Mouse (Mus musculus) left cerebral cortex, adult 18-20 months (tissue): ENCODE results near the gene Rab8a. TPM values are rescaled to one million over a fixed set of nuclear protein-coding genes. Genes with fewer than 3 reads are reported as not detected.
"Not testable (repeated sequence)": the region's sequence is repeated elsewhere in the genome, so short reads cannot be mapped to it uniquely, and the experiment has no call there.

Source experiments
- DNase-seq, 2 experiments: peaks; one replicate each; pipeline ENCODE4 v3.0.0; 2021 to 2022; ENCODE audit warnings: low spot score in 2 of 2, mixed read lengths in 1 of 2
- long read RNA-seq, 2 experiments: library from polyadenylated mRNA; stranded (forward); transcript quantifications; one replicate each; pipeline ENCODE4 v2.0.0; 2021
- total RNA-seq, 2 experiments: library from RNA; stranded (reverse); gene quantifications; 2 replicates each; pipeline ENCODE4 v1.2.3; 2021

Rab8a gene
- total RNA-seq = 10 to 100 TPM; 27.8 to 39.9 TPM
- long read RNA-seq, experiment 1, full-length matches to known transcripts = 92 of 104 reads
- long read RNA-seq, experiment 1, partial matches to known transcripts = 8 of 104 reads
- long read RNA-seq, experiment 1, other reads (novel, unspliced or antisense) = 4 of 104 reads
- long read RNA-seq, experiment 2, full-length matches to known transcripts = 55 of 60 reads
- long read RNA-seq, experiment 2, partial matches to known transcripts = 1 of 60 reads
- long read RNA-seq, experiment 2, other reads (novel, unspliced or antisense) = 4 of 60 reads

DNA sequence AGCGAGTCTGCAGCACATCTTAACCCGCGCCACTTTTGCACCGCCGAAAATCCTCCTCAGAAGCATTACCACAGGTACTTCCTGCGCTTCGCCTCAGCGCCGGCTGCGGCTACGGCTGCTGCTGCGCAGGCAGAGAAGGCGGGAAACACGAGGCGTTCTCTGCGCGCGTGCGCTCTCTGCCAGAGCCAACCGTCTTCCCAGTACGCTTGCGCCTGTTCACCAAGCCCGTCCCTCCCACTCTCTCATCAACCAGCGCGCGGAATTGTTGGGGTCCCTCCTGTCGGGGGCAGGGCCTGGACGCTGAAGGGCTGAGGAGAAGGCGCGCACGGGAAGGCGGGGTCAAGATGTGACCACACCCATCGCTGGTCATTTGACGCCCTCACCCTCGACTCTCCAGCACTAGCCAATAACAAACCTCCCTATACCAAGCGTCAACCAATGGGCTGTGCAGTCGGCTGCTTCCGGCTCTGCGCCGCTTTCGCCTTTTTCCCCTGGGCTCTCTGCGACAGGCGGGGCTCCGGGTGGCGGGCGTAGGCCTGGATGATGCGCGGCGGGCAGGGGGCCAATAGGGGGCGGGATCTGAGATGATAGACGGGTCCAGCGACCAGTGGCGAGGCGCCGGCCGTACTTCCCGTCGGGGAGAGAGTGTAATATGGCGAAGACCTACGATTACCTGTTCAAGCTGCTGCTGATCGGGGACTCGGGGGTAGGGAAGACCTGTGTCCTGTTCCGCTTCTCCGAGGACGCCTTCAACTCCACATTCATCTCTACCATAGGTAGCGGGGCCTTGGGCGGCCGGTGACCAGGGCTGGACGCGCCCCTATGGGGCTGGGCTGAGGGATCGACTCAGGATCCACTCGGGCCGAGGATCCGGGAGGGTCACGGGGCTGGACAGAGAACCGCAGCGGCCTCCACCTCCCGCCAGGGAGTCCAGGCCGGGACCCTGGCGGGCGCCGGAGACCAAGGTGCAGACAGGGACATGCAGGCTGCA, at the start of gene Rab8a:
TSS of gene Rab8a (plus strand) at position 494 of the 991 bp plus-strand sequence.
- peak; percentile 98 to 99 for DNase-seq

DNA sequence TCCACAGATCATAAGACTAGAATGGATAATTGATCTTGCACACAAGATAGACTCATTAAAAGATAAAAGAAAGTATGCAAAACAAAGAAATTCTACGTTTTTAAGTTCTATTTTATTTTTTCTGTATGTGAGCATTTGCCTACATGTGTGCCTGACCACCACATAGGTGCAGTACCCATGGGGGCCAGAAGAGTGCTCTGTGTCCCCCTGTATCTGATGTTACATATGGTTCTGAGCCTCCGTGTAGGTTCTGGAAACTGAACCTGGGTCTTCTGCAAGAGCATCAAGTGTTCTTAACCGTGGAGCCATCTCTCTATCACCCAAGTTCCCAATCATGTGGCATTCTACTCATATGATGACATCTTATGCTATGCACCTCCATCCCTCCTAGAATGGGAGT, 48.5 kb upstream of the Rab8a start:
- DNase-seq = no peak

DNA sequence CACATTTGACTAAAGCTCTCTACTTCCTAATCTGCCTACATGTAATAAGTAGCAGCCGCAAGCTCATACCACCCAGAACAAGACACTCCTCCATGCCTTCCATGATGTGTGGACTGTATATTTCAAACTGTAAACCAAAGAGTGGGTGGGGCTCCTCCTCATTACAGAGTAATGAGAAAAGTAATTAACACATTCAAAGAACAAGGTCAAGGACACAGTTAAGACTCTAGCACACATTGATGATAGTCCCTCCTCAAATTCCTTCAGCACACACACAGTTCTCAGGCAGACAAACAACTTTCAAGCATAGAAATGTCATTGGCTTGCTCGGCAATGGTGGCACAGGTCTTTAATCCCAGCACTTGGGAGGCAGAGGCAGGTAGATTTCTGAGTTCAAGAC, 45.8 kb upstream of the Rab8a start:
- no peak for DNase-seq

DNA sequence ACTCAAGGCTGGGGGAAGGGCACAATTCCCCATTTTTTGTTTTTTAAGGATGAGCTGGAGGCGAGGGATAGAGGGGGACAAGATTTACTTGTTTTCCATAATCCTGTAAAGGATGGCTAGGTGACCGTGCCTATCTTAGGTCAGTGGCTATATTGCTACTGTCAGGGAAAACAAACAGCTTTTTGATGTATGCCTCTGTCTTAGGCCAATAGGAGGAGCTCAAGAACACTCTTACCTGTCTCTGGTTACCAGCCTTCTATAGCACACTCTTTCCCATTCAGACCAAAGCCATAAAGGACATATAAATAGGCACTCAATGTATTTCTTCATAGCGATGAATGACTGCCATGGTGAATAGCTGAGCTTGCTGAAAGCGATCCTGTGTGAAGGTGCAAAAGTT, 42.4 kb upstream of the Rab8a start:
- DNase-seq = no peak

DNA sequence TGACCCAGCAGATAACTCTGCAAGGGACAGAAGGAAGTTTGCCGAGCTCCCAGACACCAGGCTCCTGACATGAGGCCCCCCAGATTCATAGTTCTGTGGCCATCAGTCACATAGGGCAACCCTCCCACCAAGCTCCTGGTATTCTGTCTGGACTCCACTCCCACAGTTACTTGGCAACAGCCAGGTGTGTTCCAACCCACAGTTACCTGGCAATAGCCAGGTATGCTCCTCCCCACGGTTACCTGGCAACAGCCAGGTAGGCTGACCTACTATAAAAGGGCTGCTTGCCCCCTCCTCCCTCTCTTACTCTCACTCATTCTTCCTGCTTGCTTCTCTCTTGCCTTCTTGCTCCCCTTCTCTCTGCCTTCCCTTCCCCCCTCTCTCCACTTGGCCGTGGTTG, 39.5 kb upstream of the Rab8a start:
- not testable (repeated sequence) for DNase-seq

DNA sequence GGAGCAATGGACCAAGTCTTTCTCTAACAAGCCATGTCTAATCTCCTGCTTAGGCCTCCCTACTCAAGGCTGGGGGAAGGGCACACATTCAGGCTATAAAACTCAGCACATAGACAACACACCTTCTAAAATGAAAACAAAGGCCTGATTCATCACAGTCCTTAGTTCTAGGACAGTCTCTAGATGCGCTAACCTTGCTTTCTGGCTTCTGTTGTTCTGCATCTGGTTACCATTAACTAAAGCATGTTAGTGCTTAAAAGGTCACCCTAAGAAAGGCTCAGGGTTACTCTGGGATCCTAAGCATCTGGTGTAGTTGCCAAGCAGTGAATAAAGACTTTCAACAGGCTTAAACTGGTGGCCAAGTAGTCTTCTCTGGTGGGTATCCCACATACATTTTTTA, 39.0 kb upstream of the Rab8a start:
- no peak for DNase-seq

DNA sequence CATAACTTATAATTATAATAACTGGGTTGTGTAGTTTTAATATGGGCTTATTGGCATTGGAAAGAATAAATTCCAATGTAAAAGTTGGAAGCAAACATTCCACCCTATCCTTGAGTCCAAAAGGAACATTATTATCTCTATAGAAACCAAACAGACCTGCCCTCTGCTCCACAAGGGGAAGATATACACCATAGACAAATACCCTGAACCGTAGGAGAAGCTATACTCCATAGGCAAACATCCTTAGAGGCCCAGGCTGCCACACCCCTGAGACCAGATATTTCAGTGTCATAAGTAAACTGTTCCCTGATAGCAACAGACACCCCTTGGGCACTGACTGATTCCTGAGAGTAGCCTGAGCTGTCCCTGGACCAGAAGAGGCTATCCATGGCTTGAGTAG, 33.2 kb upstream of the Rab8a start:
- DNase-seq = no peak

DNA sequence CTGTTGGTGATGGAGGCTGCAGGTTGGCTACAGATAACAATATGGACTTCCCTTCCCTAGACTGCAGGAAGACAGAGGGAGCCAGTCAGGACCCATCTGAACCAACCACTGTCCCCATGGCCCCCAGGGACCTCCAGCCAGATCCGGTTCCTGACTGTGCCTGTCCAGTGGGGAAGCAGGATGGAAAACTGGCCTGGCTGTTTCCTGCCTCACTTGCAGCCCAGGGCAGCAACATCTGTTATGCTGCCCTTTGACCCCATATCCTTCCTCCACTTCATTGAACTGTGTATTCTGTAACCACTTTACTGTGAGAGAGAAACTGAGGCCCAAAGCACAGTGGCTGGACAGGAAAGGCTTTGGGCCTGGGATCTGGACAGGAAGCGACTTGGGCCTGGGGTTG, 29.7 kb upstream of the Rab8a start:
- DNase-seq = no peak

DNA sequence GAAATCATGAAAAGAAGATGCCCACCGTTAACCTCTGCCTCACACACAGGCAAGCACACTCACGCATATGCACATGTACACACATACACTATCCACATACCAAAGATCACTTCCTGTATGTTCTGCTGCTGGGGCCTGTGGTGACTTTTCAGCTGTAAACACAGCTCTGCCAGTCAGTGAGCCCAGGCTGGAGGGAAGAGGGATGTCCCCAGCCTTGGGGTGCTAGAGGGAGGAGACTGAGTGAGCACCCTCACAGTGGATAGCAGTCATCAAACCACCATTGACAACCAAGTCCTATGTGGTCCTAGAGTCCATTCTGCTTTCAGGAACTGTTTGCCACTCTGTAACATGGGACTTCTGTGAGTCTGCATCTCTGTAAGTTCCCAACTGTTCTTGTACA, 29.1 kb upstream of the Rab8a start:
- DNase-seq = no peak

DNA sequence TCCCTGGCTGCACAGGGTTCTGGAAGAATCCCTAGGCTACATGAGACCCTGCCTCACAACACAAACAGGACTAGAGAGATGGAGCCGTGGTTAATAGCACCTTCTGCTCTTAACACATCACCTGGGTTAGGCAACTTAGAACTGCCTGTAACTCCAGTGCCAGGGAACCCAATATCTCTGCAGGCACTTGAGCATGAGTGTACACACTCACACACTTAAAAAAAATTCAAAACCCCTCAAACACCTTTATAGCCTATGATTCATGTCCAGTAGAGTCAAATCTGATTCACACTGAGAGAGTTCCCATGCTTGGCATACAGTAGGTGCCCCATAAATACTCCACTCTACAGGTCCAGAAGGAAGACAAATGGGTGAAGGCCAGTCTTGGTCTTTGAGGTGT, 28.6 kb upstream of the Rab8a start:
- DNase-seq = no peak

DNA sequence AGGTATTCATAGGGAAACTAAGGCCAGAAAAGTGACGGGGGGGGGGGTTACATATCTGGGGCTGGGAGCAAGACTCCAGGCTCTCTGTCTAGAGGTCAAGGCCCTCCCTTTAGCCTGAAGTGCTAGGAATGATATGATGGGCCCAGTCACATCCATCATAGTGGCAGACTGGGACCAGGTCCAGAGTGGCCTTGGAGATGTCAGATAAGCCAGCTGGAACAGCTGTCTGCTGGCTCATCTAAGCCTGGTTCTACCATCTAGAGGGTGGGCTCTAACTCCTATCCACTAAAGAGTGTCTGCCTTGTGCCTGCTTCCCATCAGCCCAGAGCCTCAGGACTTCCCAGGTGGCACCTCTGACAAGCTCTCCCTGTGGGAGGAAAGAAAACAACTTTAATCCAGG, 28.1 kb upstream of the Rab8a start:
- no peak for DNase-seq

DNA sequence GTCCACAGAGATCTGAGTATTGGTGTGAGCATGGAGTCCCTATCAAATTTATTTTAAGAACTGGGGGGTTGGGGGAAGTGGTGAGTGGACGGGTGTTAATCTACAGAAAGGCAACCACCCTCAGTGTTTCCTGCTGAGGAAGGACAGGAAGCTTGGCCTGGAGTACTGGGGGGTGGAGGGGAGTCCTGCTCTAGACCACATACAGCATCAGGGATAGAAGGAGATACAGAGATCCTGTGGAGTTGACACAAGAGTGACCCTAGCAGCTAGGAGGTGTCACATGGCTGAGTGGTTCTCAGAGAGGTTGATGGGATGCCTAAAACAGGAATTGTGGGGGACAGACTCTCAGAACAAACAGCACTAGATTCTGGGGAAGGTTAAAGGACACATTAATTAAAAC, 27.5 kb upstream of the Rab8a start:
- no peak for DNase-seq

DNA sequence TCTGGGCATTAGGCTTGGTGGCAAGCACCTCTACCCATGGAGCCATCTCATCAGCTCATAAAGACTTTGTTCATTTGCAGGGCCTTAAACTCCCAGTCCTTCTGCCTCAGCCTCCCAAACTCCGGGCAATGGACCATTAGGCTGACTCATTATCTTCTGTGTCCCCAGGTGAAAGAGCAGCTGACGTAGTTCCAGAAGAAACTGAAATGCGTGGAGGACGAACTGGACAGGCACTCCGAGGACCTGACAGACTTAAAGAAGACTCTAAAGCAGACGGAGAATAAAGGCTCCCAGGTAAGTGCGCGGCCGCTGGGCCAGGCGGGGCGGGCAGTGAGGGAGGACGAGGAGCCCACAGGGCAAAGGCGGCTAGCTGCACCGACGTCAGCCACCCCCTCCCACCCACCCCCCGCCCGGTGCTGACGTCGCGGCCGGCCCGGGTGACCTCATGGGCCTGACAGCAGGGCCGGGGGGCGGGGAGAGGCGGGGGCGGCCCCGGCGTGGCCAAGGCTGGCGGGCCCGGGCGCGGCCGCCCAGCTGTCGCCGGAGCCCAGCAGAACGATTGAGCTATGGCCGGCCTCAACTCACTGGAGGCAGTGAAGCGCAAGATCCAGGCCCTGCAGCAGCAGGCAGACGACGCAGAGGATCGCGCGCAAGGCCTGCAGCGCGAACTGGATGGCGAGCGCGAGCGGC, 26.1 kb upstream of the Rab8a start, which contains the start of gene Tpm4:
TSS of gene Tpm4 (plus strand) at position 220 of the 690 bp plus-strand sequence.
- DNase-seq = peak; percentile 18 to 25

DNA sequence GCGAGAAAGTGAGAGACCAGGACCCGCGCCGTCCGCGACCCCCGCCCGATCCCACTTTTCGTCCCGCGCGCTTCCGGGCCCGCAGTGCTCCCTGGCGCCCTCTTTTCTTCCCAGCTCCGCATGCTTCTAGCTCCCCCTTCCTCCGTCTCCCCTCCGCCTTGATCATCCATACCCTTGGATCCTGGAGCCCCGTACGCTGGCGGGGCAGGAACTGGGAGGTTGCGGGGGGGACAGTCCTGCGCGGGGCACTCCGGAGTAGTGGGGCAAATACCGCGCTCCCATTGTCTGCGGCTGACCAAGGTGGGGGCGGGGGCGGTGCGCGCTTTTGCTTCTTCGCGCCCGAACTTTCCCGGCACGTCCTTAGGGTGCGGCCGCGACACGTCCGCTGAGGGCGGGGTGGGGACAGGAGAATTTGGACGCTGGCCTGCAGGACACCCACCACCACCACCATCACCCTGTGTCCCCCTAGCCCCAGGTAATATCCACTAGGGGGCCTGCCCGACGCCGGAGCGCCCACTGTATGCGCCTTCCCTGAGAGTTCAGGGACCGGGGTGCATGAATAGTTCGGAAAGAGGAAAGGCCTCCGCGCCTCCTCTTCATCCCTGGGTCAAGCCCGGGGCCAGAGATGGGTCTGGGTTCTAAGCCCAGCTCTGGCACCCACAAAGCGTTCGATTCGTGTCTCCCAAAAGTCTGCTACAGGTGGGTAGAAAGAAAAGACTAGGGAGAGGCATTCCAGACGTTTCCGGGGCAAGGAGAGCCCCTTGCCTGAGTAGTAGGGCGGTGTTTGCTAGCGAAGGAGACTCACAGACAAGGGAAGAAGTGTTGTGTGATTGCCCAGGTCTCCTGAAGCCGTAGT, 25.3 kb upstream of the Rab8a start:
- DNase-seq = peak; percentile 5 to 9

DNA sequence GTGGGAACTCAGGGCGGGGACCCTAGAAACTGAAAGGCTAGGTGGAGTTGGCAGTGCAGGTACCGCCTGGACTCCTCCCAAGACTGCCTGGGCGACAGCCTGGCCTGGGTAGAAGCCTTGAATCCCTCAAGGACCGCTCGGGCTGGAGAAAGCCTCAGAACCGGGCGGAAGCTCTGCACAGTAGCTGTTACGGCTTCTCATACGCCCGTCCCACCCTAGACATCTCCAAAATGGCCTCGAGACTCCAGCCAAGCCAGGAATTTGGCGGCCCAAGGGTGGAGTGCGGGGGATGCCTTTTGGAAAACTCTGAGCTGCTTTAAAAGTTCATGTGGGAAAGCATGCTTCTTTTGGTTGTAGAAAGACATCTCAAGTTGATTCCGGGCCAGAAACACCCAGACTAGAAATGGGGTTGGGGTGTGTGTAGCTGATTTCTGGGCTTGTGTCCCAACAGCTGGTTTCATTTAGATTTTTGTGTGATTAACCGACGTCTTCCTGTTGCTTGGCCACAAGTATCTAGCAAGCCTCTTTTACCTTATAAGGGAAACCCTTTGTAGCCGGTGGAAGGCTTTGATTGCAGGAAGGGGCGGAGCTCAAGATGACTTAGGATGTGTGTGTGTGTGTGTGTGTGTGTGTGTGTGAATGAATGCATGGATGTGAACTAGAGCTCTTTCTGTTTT, 24.6 kb upstream of the Rab8a start:
- DNase-seq = peak; percentile 6 to 12

DNA sequence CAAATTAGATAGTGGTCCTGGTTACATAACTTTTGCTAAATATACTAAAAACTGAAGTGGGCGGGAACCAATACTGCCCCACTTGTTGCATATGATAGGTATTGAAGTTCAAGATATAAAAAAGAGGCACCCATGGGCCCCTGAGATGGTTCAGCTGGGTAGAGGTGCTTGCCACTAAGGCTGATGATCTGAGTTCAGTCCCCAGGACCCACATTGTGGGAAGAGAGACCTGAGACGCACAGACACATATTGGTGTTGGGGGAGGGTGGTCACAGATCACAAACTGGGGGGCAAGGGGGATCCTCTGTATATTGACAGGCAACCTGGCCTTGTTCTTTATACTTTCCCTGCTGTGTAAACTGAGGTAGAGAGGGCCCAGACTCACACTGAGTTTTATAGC, 23.6 kb upstream of the Rab8a start:
- DNase-seq = no peak

DNA sequence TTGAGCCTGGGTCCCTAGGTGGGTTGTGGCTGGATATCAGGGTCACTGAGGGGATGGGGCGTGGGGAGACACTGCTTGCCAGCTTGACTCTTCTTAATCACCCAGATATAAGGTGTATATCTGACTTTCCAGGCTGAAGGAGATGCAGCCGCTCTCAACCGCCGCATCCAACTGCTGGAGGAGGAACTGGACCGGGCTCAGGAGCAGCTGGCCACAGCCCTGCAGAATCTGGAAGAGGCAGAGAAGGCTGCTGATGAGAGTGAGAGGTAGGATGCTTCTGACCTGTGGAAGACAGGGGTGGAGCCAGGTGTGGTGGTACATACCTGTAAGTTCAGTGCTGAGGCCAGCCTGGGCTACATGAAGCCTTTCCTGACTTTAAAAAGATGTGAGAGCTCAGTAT, 22.5 kb upstream of the Rab8a start:
- no peak for DNase-seq

DNA sequence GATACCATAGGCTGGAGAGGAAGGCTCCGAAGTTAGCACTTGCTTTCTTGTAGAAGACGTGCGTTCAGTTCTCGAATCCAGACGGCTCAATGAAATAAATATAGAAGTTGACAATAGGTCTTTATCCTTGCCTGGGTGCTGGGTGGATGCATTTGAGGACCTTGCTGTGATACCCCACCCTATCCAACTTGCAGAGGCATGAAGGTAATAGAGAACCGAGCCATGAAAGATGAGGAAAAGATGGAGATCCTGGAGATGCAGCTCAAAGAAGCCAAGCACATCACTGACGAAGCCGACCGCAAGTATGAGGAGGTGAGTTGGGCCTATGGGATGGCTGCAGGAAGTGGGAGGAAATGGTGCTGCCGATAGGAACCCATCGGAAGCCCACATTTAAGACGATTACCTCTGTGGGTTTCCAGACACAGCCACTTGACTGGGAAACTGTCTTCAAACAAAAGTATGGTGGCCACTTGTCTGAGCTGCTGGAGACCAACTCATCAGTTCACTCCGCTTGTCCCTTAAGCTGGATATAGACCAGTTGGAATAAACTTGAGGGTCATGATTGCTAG, 17.7 kb upstream of the Rab8a start:
- DNase-seq = no peak

DNA sequence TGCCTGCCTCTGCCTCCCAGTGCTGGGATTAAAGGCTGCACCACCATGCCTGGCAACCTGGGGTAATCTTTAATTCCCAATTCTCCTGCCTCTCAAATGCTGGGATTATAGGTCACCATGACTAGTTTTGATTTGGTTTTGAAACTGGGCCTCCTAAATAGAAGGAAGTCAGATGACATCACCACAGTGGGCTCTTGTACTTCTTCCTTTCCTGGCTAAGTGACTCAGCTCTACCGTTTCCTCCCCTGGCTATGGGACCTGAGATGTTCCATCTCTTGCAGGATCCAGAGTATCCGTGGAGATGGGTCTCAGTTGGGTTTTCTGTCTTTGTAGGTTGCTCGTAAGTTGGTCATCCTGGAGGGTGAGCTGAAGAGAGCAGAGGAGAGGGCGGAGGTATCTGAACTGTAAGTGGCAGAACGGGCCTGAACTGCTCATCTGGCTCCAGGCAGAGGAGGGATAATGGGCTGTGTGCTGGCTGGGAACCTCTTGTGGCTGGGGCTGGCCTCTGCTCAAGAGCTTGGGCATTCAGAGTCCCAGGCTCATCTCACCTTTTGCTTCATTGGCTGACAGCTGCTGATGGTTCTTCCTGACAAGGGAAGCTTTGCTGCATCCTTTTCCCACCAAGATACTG, 16.5 kb upstream of the Rab8a start:
- no peak for DNase-seq
